Mouse (Mus musculus) ovary, adult 2 months (tissue): ENCODE measurements around the gene Olfr202. TPM values are rescaled to one million over a fixed set of nuclear protein-coding genes. Genes with fewer than 3 reads are reported as not detected.

Experiments
- polyA plus RNA-seq: library from polyadenylated mRNA; depleted of rRNA; stranded (reverse); fragments of >200 nt; gene quantifications from 2 replicates; pipeline ENCODE4 v1.2.3, GENCODE M21; 2012; rRNA removed

Olfr202 gene
- not detected in 2 replicates for polyA plus RNA-seq

DNA sequence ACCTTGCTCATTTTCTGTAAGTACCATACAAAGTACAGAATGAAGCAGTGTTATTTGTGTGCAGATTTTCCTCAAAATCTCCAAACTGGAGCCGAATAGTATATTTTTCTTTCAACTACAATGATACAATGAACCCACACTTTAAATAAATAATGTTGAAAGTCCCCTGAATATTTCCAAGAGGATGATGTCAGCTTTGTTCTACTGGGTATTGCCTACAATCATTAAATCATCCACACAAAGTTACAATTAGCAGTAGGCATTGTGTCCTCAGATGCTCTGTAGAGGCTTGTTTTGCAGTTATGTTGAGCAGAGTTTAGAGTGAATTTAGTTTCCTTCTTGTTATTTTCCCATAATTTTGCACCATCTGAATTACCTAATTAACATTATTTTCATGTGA, at the start of gene Olfr202:
Olfr202 (minus strand) TSS at position 101 of the 400 bp plus-strand sequence.

DNA sequence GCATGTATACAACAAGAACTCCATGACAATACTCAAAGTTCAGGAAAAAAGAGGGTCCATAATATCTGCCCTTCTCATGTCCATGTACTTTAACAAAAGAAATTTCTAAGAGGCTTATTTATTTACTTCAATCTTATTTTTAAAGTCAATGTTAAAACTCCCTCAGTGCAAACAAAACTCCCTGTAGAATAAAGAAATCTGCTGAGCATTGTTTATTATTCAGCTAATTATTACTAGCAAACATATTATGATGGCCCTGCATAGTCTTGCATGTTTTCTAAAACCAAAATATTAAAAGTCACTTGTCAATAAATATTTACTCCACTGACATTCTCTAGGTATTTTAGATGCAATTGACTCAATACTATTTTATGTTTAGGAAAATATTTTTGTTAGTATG, 44.4 kb upstream of the Olfr202 start, which contains the start of gene Olfr205:
Olfr205 (minus strand) TSS at position 101 of the 400 bp plus-strand sequence.

DNA sequence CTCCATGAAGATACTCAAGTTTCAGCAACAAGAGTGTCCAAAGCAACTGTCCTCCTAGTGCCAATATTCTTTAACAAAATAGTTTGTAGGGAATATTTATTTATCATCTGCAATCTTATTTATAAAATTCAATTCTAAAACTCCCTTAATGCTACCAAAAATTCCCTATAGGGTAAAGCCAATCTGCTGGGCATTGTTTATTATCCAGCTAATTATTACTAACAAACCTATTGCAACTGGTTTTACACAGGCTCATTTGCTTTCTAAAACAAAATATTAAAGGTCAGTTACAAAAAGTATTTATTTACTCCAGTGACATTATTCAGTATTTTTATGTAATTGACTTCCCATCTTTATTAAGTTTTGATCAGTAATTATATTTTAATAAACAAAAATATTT, 31.6 kb upstream of the Olfr202 start, which contains the start of gene Olfr204:
Olfr204 (minus strand) TSS at position 101 of the 400 bp plus-strand sequence.

DNA sequence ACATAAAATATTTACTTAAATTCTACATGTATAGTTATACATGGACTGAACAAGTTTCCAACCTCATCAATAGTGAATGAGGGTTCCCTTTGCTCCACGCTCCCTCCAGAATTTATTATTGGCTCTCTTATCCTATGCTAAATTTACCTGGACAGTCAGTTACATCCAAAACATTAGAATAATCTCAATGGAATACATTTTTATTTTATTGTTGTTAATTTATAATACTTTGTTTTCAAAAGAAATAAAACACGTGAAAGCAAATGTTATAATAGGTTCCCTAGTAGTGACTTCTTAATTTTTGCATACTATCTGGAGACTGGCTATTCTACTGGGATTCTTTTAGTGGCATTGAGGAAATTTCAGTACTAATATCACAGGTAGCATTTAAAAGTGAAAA, 12.0 kb upstream of the Olfr202 start, which contains the start of gene Olfr203:
Olfr203 (plus strand) TSS at position 301 of the 400 bp plus-strand sequence.

DNA sequence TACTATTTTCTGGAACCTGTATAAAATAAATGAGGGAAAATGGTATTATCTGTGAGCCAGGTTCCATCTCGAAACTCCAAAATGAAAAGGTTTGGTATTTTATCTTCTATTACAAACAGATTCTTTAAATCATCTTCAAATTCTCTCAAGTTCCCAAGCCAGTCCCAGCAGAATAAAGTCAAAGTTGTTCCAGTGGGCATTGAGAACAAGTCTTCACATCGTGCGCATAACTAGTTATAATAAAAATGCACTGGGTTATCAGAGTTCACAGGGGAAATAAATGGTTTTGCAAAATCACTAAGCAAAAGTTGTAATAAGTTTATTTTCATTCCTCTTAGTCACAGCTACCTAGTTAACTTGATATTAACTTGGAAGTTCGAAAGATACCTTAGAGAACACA, 14.1 kb downstream of the Olfr202 start, which contains the start of gene Olfr201:
Olfr201 (minus strand) TSS at position 101 of the 400 bp plus-strand sequence.

Other genes with a start within 250 kb of the Olfr202 start
- gene Olfr187, start 247.0 kb downstream of the Olfr202 start, polyA plus RNA-seq: not detected in 2 replicates
- not detected in 2 replicates for gene Olfr190, start 208.8 kb downstream of the Olfr202 start, polyA plus RNA-seq
- not detected in 2 replicates for gene Olfr191, start 197.0 kb downstream of the Olfr202 start, polyA plus RNA-seq
- not detected in 2 replicates for gene Olfr193, start 174.9 kb downstream of the Olfr202 start, polyA plus RNA-seq
- gene Olfr194, start 165.7 kb downstream of the Olfr202 start, polyA plus RNA-seq: not detected in 2 replicates
- not detected in 2 replicates for gene Olfr195, start 139.7 kb downstream of the Olfr202 start, polyA plus RNA-seq
- gene Olfr196, start 116.3 kb downstream of the Olfr202 start, polyA plus RNA-seq: not detected in 2 replicates
- gene Olfr198, start 83.3 kb downstream of the Olfr202 start, polyA plus RNA-seq: not detected in 2 replicates
- not detected in 2 replicates for gene Olfr199, start 67.0 kb downstream of the Olfr202 start, polyA plus RNA-seq
- not detected in 2 replicates for gene Olfr201, start 14.2 kb downstream of the Olfr202 start, polyA plus RNA-seq
- gene Olfr203, start 12.1 kb upstream of the Olfr202 start, polyA plus RNA-seq: not detected in 2 replicates
- not detected in 2 replicates for gene Olfr204, start 31.5 kb upstream of the Olfr202 start, polyA plus RNA-seq
- not detected in 2 replicates for gene Olfr205, start 44.3 kb upstream of the Olfr202 start, polyA plus RNA-seq
- not detected in 2 replicates for gene Olfr206, start 62.5 kb upstream of the Olfr202 start, polyA plus RNA-seq
- not detected in 2 replicates for gene Olfr209, start 77.2 kb upstream of the Olfr202 start, polyA plus RNA-seq
- gene Gabrr3, start 120.5 kb upstream of the Olfr202 start, polyA plus RNA-seq: 0.06 TPM in 1 of 2 replicates, not detected in the other
- 4.3 and 4.5 TPM in 2 replicates for gene Riox2, start 185.0 kb upstream of the Olfr202 start, polyA plus RNA-seq